Mouse (Mus musculus) myocyte (in vitro differentiated cells): ENCODE data around the gene Myo9b.

Experiments used
- CEBPB ChIP-seq: IDR thresholded peaks from 2 replicates; pipeline ENCODE4 v1.6.1; 2011; ENCODE audit warnings: mild to moderate bottlenecking, moderate library complexity; ENCODE audit not compliant: poor library complexity, insufficient read depth, severe bottlenecking
- E2F4 ChIP-seq: IDR thresholded peaks from one replicate; pipeline ENCODE4 v1.6.1; 2011; ENCODE audit warnings: mild to moderate bottlenecking, control low read depth, moderate library complexity; ENCODE audit not compliant: insufficient read depth
- POLR2A ChIP-seq: IDR thresholded peaks from one replicate; pipeline ENCODE4 v1.6.1; 2011; ENCODE audit warnings: low read depth, mild to moderate bottlenecking, control low read depth, moderate library complexity; ENCODE audit not compliant: insufficient read length
- POLR2AphosphoS2 ChIP-seq: IDR thresholded peaks from one replicate; pipeline ENCODE4 v1.6.1; 2011; ENCODE audit warnings: low read depth, control low read depth; ENCODE audit not compliant: insufficient read length
- TCF12 ChIP-seq: IDR thresholded peaks from one replicate; pipeline ENCODE4 v1.6.1; 2011; ENCODE audit warnings: mild to moderate bottlenecking, control low read depth; ENCODE audit not compliant: poor library complexity, insufficient read depth, severe bottlenecking
- USF1 ChIP-seq: IDR thresholded peaks from one replicate; pipeline ENCODE4 v1.6.1; 2011; ENCODE audit warnings: low read depth, mild to moderate bottlenecking, control low read depth, moderate library complexity

DNA sequence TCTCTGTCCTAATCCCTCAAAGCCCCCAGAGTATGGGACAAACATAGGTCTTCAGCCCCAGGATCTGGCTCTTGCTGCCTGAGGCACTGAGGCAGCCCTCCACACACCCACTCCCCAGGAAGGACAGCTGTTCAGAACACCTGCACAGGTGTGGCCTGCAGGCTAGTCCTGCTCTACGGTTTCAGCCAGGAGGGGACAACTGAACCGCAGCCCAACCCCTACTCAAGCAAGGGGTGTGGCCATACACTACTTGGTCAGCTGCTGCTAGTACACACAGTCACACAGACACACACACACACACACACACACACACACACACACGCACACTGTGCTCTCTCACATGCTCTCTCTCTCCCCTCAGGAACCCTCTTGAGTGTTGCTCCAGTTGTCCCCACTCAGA is 111.3 kb downstream of the Myo9b start:
- no peak for TF ChIP-seq POLR2A
- TF ChIP-seq E2F4: no peak
- TF ChIP-seq POLR2AphosphoS2: no peak
- TF ChIP-seq USF1: no peak
- no peak for TF ChIP-seq CEBPB
- no peak for TF ChIP-seq TCF12
